Mouse (Mus musculus) embryonic fibroblast, embryonic 13.5 days (primary cell): ENCODE measurements around the gene Mras.

ENCODE experiments used
- CTCF ChIP-seq: IDR thresholded peaks from 2 replicates; pipeline ENCODE4 v1.5.1; 2011; ENCODE audit warnings: mild to moderate bottlenecking, control low read depth, low read length, moderate library complexity, borderline replicate concordance; ENCODE audit not compliant: insufficient read depth
- POLR2A ChIP-seq: IDR thresholded peaks from 2 replicates; pipeline ENCODE4 v1.6.1; 2011; ENCODE audit warnings: low read depth, mild to moderate bottlenecking, control low read depth, low read length, moderate library complexity

DNA sequence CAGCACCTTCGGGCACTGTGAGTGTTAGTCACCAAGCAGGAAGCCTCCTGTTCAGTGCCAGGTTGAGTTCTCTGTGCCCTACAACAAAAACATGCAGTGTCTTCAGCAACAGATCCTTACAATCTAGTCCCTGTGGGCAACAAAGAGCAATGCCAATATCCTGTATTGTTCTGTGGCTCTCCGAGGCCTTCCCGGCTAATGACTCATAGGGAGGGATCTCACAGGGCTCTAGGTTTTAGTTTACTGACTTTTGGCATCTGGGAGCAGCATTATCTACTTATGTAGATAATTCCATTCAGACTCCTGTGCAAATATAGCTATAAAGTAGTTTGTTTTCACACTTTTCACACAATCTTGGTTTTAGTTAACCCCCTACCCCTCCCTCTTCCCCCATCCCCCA is 71.3 kb downstream of the Mras start:
- no peak for TF ChIP-seq CTCF
- no peak for TF ChIP-seq POLR2A
